Mouse (Mus musculus): Measurements from ENCODE around the gene Ccdc160. TPM values are rescaled to one million over a fixed set of nuclear protein-coding genes. Genes with fewer than 3 reads are reported as not detected.
A peak's percentile ranks its signal among the peaks of the same experiment; 100 is the strongest.

The Ccdc160 gene
- total RNA-seq, 2 experiments from 2014 or later, result 13.6 to 22.7 TPM

DNA sequence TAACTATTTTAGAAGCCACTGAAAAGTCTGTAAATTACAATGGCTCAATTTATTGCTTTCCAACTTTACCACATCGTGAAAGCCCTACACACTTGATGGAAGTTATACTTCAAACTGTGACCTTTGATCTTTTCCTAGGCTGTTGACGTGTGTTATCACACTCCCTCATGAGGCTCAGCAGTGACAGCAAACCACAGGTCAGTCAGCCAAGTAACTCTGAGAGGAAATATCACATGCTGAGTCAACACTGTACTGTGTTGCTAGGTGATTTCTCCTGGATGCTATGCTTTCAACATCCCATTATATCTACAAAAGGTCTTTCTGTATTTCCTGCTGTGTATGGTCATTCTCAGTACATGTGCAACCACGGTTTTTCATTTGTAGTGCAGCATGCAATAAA lies 28.3 kb downstream of the Ccdc160 start:
- no peak for DNase-seq (ENCODE audit: low spot score in 2 of 2)

Small RNAs within 50 kb of the gene (microRNA-seq; reads per million reads assigned to microRNA genes)
- gene Mir106a, result 101 reads per million, percentile 46 among the genes with 10 or more reads in this experiment
- 6.6 reads per million, percentile 18 among the genes with 10 or more reads in this experiment for gene Mir18b
- gene Mir19b-2, result 1.3 reads per million
- gene Mir20b, result 78.4 reads per million, percentile 43 among the genes with 10 or more reads in this experiment
- gene Mir363, result 128 reads per million, percentile 49 among the genes with 10 or more reads in this experiment
- 87.0 reads per million, percentile 44 among the genes with 10 or more reads in this experiment for gene Mir92-2

Other genes starting within 250 kb of the Ccdc160 start
- 100 to 1,000 TPM; 202 to 258 TPM for gene Gpc3, start 177.2 kb upstream of the Ccdc160 start, total RNA-seq (2021)
- gene Phf6, start 121.1 kb downstream of the Ccdc160 start, total RNA-seq (2021), result 10 to 100 TPM; 17.8 to 17.9 TPM
- 10 to 100 TPM; 70.3 to 94.6 TPM for gene Hprt, start 196.9 kb downstream of the Ccdc160 start, total RNA-seq (2021)